Mouse (Mus musculus): Measurements from ENCODE around the gene Mgat3. TPM values are rescaled to one million over a fixed set of nuclear protein-coding genes. Genes with fewer than 3 reads are reported as not detected.

The Mgat3 gene
- total and polyA plus RNA-seq, 3 experiments, result not detected

DNA sequence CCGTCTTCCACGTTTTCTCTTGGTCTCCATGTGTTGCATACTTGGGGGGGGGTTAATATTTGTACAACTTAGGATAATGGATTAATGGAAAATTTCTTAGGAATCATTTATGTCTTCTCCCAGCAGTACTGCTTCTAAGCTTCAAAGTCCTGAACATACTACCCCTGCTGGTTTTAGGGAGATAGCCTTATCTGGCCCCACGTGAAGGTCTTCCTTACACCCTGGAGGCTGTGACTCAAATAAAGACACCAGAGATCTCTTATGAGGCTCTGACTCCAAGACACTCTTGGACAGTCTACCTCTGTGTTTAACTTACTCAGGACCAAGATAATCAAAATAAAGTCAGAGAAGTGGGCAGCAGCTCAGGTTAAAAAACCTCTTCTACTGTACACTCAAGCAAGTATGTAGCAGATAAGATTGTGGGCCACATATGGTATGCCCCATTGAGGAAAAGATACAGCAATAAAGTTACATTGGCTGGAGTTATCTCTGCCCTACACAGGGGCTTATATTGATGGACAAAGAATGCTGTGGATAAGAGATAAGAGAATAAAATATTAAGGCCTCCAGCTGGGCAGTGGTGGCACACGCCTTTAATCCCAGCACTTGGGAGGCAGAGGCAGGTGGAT lies 8.7 kb downstream of the Mgat3 start (continued):
- no peak for TF ChIP-seq MXI1 (IDR thresholded peaks at IDR 0.05; ENCODE audit: low read depth, low read length)
- TF ChIP-seq NELFE (IDR thresholded peaks at IDR 0.05; ENCODE audit: low read depth, low read length), result no peak
- TF ChIP-seq TCF12 (IDR thresholded peaks at IDR 0.05; ENCODE audit: low read depth, low read length), result peak; percentile 85

- no peaks in the 10 kb centered on the region for H3K9me3 ChIP-seq (replicated peaks; ENCODE audit: insufficient read depth, low read length)
- H3K27me3 ChIP-seq (ENCODE audit: control insufficient read depth in 1 of 2, insufficient read depth in 2 of 2, low read length in 2 of 2), result peaks cover 2 to 6% of the 10 kb centered on the region in 2 experiments
- H3K79me2 ChIP-seq (ENCODE audit: control insufficient read depth, insufficient read depth, low read length, poor library complexity), result no peaks in the 10 kb centered on the region
- no peak for TF ChIP-seq KAT2A (conservative IDR thresholded peaks at IDR 0.05; ENCODE audit: low read depth, low read length)
- no peaks in the 10 kb centered on the region for H3K4me1 ChIP-seq (ENCODE audit: control insufficient read depth in 1 of 2, insufficient read depth in 2 of 2, low read length in 2 of 2)
- H3K4me3 ChIP-seq (ENCODE audit: control insufficient read depth in 1 of 2, insufficient read depth in 1 of 2, low read depth in 2 of 2, low read length in 2 of 2), result no peak overlapping the region
- no peaks in the 10 kb centered on the region for H3K36me3 ChIP-seq (ENCODE audit: control insufficient read depth in 1 of 2, insufficient read depth in 2 of 2, low read length in 2 of 2)
- DNase-seq (ENCODE audit: low read depth, low spot score), result no peak
- no peak overlapping the region for H3K9ac ChIP-seq (ENCODE audit: control insufficient read depth, low read depth, low read length, poor library complexity, severe bottlenecking)
- H3K27ac ChIP-seq (ENCODE audit: control insufficient read depth, low read depth, low read length), result no peak overlapping the region
Observed at GRCm38 (mm10) chr15:80188927-80189326, 15.4 kb downstream of the Mgat3 start.

- Histone ChIP-seq H3K36me3 (ENCODE audit: control insufficient read depth in 1 of 2, insufficient read depth in 2 of 2, low read length in 2 of 2) (no peaks in the 10 kb centered on the region), H3K79me2 (ENCODE audit: control insufficient read depth, insufficient read depth, low read length, poor library complexity) (no peaks in the 10 kb centered on the region), H3K27ac (ENCODE audit: control insufficient read depth, low read depth, low read length) (no peak overlapping the region), H3K9ac (ENCODE audit: control insufficient read depth, low read depth, low read length, poor library complexity, severe bottlenecking) (no peak overlapping the region), H3K4me3 (ENCODE audit: control insufficient read depth in 1 of 2, insufficient read depth in 1 of 2, low read depth in 2 of 2, low read length in 2 of 2) (no peak overlapping the region), H3K27me3 (ENCODE audit: control insufficient read depth in 1 of 2, insufficient read depth in 2 of 2, low read length in 2 of 2) (peaks cover 2 to 4% of the 10 kb centered on the region in 2 experiments), H3K9me3 (replicated peaks; ENCODE audit: insufficient read depth, low read length) (no peaks in the 10 kb centered on the region), H3K4me1 (ENCODE audit: control insufficient read depth in 1 of 2, insufficient read depth in 2 of 2, low read length in 2 of 2) (no peaks in the 10 kb centered on the region)
- no peak for TF ChIP-seq MAFK (IDR thresholded peaks at IDR 0.05; ENCODE audit: borderline replicate concordance, low read depth, low read length)
- TF ChIP-seq SIN3A (IDR thresholded peaks at IDR 0.05; ENCODE audit: low read length), result no peak
- no peak for TF ChIP-seq CHD2 (IDR thresholded peaks at IDR 0.05; ENCODE audit: low read length)
- no peak for TF ChIP-seq TCF12 (IDR thresholded peaks at IDR 0.05; ENCODE audit: low read depth, low read length)
- no peak for TF ChIP-seq GATA1 (IDR thresholded peaks at IDR 0.05; ENCODE audit: low read depth, low read length)
- no peak for TF ChIP-seq EP300 (IDR thresholded peaks at IDR 0.05; ENCODE audit: low read depth in 1 of 2, low read length in 2 of 2)
- TF ChIP-seq RCOR1 (IDR thresholded peaks at IDR 0.05; ENCODE audit: low read depth, low read length), result no peak
- TF ChIP-seq UBTF (IDR thresholded peaks at IDR 0.05; ENCODE audit: borderline replicate concordance, insufficient read depth, low read depth, low read length), result no peak
- TF ChIP-seq SMC3 (IDR thresholded peaks at IDR 0.05; ENCODE audit: low read depth, low read length), result no peak
- TF ChIP-seq MEF2A (IDR thresholded peaks at IDR 0.05; ENCODE audit: extremely low read depth, insufficient replicate concordance, low read depth, low read length, poor library complexity, severe bottlenecking), result no peak
- no peak for TF ChIP-seq BHLHE40 (IDR thresholded peaks at IDR 0.05; ENCODE audit: borderline replicate concordance, low read depth, low read length)
- no peak for TF ChIP-seq ZMIZ1 (IDR thresholded peaks at IDR 0.05; ENCODE audit: low read depth, low read length)
- no peak for TF ChIP-seq GABPA (IDR thresholded peaks at IDR 0.05; ENCODE audit: low read depth, low read length)
- no peak for DNase-seq (ENCODE audit: low read depth, low spot score)
Observed at GRCm38 (mm10) chr15:80190075-80190474, 16.6 kb downstream of the Mgat3 start.
